Mouse (Mus musculus): ENCODE data around the gene Litaf. TPM values are rescaled to one million over a fixed set of nuclear protein-coding genes. Genes with fewer than 3 reads are reported as not detected.

The Litaf gene
- polyA plus RNA-seq, 1 experiment from 2014 or later = 79.2 TPM

DNA sequence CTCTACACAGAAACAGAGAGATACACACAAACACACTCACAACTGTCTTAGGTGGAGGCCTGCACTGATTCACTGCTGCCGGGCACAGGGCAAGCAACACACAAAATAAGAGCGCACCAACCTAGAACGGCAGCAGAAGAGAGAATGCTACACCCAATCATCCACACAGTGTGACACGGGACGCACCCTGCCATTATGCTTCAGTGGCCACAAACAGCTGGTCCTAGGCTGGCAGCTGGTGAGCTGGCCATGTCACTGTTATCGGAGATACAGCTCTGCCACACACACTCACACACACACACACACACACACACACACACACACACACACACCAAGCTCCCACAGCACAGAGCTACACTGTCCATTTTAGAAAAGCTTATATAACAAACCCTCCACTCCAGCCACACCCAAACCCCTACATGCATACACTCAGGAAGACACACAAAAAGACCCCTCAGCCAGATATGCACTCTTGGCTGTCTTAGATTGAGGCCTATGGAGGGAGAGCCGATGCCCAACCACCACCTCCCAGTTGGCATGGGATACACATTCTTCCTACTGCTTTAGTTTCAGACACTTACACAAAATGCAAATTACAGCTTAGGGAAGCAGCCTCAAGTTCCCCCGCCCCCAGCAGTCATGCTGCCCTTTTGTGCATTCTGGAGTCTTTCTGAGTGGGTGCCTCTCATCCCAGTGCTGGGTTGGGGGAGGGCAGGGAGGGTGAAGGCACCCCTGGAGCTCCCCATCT is 108.8 kb downstream of the Litaf start:
- Histone ChIP-seq H3K9ac (replicated peaks) (no peak overlapping the region), H3K36me3 (replicated peaks; ENCODE audit: insufficient read depth, low read length) (peaks cover 34% of the 10 kb centered on the region), H3K4me3 (ENCODE audit: low read depth, low read length) (no peak overlapping the region), H3K4me1 (ENCODE audit: insufficient read depth) (peaks cover 5% of the 10 kb centered on the region; the same call in 1 of the 2 replicates), H3K27me3 (ENCODE audit: insufficient read depth, low read length) (no peaks in the 10 kb centered on the region), H3K27ac (ENCODE audit: low read depth) (no peak overlapping the region), H3K4me2 (ENCODE audit: low read depth, low read length) (no peak overlapping the region), H3K9me3 (ENCODE audit: low read length) (no peaks in the 10 kb centered on the region)
- 81% methylated on average over 8 of the region's 8 CpGs for WGBS (ENCODE audit: insufficient replicate concordance)
- TF ChIP-seq EP300 (IDR thresholded peaks at IDR 0.05; ENCODE audit: low read depth) = no peak
- TF ChIP-seq CTCF (IDR thresholded peaks at IDR 0.05; ENCODE audit: low read depth) = no peak
- ATAC-seq (peak; percentile 22; the same call in 1 of the 2 replicates), DNase-seq (no peak)

DNA sequence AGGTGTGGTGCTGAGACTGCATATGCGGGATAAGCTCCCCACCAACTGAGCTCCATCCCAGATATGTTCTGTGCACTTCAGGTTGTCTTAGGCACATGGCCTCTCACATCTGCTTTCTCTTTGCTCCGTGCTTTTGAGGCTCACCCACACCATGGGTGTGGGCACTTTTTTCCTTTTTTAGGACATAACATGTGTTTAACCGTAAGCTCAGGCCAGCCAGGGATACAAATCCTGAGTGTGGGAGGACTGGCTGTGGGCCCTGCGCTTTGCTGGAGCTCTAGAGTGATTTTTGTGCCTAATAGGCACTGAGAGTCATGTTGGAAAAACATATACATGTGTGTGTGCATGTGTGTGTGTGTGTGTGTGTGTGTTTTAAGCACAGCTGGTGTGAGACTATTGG is 110.9 kb downstream of the Litaf start:
- 79% methylated on average over 4 of the region's 4 CpGs for WGBS (ENCODE audit: insufficient replicate concordance)
- Histone ChIP-seq H3K4me1 (ENCODE audit: insufficient read depth) (peaks cover 5% of the 10 kb centered on the region; the same call in 1 of the 2 replicates), H3K9ac (replicated peaks) (no peak overlapping the region), H3K4me2 (ENCODE audit: low read depth, low read length) (no peak overlapping the region), H3K27me3 (ENCODE audit: insufficient read depth, low read length) (no peaks in the 10 kb centered on the region), H3K4me3 (ENCODE audit: low read depth, low read length) (no peak overlapping the region), H3K9me3 (ENCODE audit: low read length) (no peaks in the 10 kb centered on the region), H3K36me3 (replicated peaks; ENCODE audit: insufficient read depth, low read length) (peaks cover 15% of the 10 kb centered on the region), H3K27ac (ENCODE audit: low read depth) (no peak overlapping the region)
- TF ChIP-seq EP300 (IDR thresholded peaks at IDR 0.05; ENCODE audit: low read depth) (no peak), CTCF (IDR thresholded peaks at IDR 0.05; ENCODE audit: low read depth) (no peak)
- DNase-seq = no peak
- ATAC-seq = no peak

DNA sequence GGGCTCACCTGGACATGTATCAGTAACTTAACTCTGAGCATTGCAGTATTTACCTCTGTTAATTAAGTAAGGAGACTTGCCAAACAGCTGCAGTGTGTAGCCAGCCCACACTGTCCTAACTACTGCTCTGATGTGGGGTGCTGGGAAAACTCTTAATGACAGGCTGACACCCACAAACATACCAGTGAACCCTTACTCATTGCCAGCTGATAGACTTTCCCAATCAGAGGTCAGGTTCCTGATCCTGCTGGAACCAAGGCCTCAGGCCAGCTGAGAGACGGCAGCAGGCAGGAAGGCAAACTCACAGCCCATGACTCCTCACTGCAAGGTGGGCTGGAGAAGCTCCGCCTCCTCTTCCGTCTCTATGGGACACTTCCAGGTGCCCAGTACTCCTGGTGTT is 113.1 kb downstream of the Litaf start:
- ATAC-seq = no peak
- TF ChIP-seq EP300 (IDR thresholded peaks at IDR 0.05; ENCODE audit: low read depth) (no peak), CTCF (IDR thresholded peaks at IDR 0.05; ENCODE audit: low read depth) (no peak)
- Histone ChIP-seq H3K4me1 (ENCODE audit: insufficient read depth) (peaks cover 3% of the 10 kb centered on the region; the same call in 1 of the 2 replicates), H3K27me3 (ENCODE audit: insufficient read depth, low read length) (no peaks in the 10 kb centered on the region), H3K4me3 (ENCODE audit: low read depth, low read length) (no peak overlapping the region), H3K27ac (ENCODE audit: low read depth) (no peak overlapping the region), H3K9ac (replicated peaks) (no peak overlapping the region), H3K36me3 (replicated peaks; ENCODE audit: insufficient read depth, low read length) (no peaks in the 10 kb centered on the region), H3K4me2 (ENCODE audit: low read depth, low read length) (no peak overlapping the region), H3K9me3 (ENCODE audit: low read length) (no peaks in the 10 kb centered on the region)
- 75% methylated on average over 3 of the region's 3 CpGs for WGBS (ENCODE audit: insufficient replicate concordance)
- DNase-seq = no peak

DNA sequence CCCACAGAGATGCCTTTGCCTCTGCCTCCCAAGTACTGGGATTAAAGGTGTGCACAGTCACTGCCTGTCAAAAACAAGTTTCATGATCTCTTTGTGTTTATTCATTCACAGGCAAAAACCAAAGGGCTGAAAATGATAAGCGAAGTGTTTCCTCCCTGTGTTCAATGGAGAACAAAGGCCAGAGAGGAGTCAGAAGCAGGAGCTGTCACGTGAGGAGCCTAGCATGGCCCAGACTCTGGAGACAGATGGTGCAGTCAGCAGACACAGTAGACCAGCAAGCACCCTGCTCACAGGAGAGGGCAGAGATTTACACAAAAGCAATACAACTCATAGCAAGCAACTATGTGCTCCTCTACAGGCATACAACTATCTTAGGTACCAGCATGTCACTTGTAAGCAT is 113.9 kb downstream of the Litaf start:
- no peaks in the 10 kb centered on the region for H3K4me1 ChIP-seq (ENCODE audit: insufficient read depth)
- H3K27ac ChIP-seq (ENCODE audit: low read depth) = no peak overlapping the region
- TF ChIP-seq EP300 (IDR thresholded peaks at IDR 0.05; ENCODE audit: low read depth) = no peak
- no peak for TF ChIP-seq CTCF (IDR thresholded peaks at IDR 0.05; ENCODE audit: low read depth)
- no peaks in the 10 kb centered on the region for H3K9me3 ChIP-seq (ENCODE audit: low read length)
- 54% methylated on average over 2 of the region's 2 CpGs for WGBS (ENCODE audit: insufficient replicate concordance)
- no peak overlapping the region for H3K4me2 ChIP-seq (ENCODE audit: low read depth, low read length)
- no peak overlapping the region for H3K9ac ChIP-seq (replicated peaks)
- no peaks in the 10 kb centered on the region for H3K36me3 ChIP-seq (replicated peaks; ENCODE audit: insufficient read depth, low read length)
- no peak for DNase-seq
- no peaks in the 10 kb centered on the region for H3K27me3 ChIP-seq (ENCODE audit: insufficient read depth, low read length)
- no peak overlapping the region for H3K4me3 ChIP-seq (ENCODE audit: low read depth, low read length)
- no peak for ATAC-seq

DNA sequence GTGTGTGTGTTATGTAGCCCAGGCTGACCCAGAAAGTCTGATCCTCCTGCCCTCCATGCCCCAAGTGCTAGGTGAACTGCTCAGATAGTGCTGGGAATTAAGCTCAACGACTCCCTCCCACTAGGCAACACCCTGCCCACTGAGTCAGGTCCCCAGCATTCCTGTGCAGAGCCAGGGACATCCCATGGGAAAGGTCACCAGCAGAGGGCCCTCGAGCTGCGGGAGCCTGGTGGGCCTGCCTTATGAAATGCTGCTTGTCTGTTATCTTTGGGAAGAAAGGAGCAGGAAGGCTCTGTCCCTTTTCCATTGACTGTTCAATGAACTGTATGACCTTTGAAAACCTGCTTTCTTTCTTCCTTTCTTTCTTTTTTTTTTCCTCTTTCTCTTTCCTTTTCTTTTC is 114.4 kb downstream of the Litaf start:
- Histone ChIP-seq H3K4me3 (ENCODE audit: low read depth, low read length) (no peak overlapping the region), H3K27me3 (ENCODE audit: insufficient read depth, low read length) (no peaks in the 10 kb centered on the region), H3K4me2 (ENCODE audit: low read depth, low read length) (no peak overlapping the region), H3K9ac (replicated peaks) (no peak overlapping the region), H3K9me3 (ENCODE audit: low read length) (no peaks in the 10 kb centered on the region), H3K36me3 (replicated peaks; ENCODE audit: insufficient read depth, low read length) (no peaks in the 10 kb centered on the region), H3K4me1 (ENCODE audit: insufficient read depth) (no peaks in the 10 kb centered on the region), H3K27ac (ENCODE audit: low read depth) (no peak overlapping the region)
- TF ChIP-seq EP300 (IDR thresholded peaks at IDR 0.05; ENCODE audit: low read depth) (no peak), CTCF (IDR thresholded peaks at IDR 0.05; ENCODE audit: low read depth) (peak; percentile 71)
- DNase-seq (peak; percentile 54), ATAC-seq (no peak)
- 18% methylated on average over 3 of the region's 3 CpGs for WGBS (ENCODE audit: insufficient replicate concordance)

DNA sequence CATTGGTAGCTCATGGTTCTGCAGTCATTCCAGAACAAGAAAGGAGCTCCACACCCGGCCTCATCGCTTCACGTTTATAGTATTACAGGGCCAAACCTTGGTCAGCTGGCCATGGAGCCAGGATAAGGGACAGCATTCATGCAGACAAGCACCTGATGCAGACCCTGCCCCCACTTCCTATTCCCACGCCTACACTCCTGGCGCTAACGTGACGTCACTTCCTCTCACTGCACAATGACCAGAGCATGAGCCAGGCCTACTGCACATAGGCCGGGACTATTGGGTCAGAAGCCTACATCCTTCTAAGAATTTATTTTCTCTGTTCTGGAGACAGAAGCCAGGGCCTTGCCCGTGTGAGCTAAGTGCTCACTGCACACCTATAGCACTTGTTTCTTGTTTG is 115.4 kb downstream of the Litaf start:
- no peak for TF ChIP-seq EP300 (IDR thresholded peaks at IDR 0.05; ENCODE audit: low read depth)
- no peak for TF ChIP-seq CTCF (IDR thresholded peaks at IDR 0.05; ENCODE audit: low read depth)
- DNase-seq = no peak
- Histone ChIP-seq H3K4me3 (ENCODE audit: low read depth, low read length) (no peak overlapping the region), H3K9me3 (ENCODE audit: low read length) (no peaks in the 10 kb centered on the region), H3K27ac (ENCODE audit: low read depth) (no peak overlapping the region), H3K36me3 (replicated peaks; ENCODE audit: insufficient read depth, low read length) (no peaks in the 10 kb centered on the region), H3K4me2 (ENCODE audit: low read depth, low read length) (no peak overlapping the region), H3K9ac (replicated peaks) (no peak overlapping the region), H3K27me3 (ENCODE audit: insufficient read depth, low read length) (no peaks in the 10 kb centered on the region), H3K4me1 (ENCODE audit: insufficient read depth) (no peaks in the 10 kb centered on the region)
- 73% methylated on average over 9 of the region's 9 CpGs for WGBS (ENCODE audit: insufficient replicate concordance)
- ATAC-seq = no peak
